Mouse (Mus musculus): ENCODE results near the gene Foxo3.

Gene Foxo3

DNA sequence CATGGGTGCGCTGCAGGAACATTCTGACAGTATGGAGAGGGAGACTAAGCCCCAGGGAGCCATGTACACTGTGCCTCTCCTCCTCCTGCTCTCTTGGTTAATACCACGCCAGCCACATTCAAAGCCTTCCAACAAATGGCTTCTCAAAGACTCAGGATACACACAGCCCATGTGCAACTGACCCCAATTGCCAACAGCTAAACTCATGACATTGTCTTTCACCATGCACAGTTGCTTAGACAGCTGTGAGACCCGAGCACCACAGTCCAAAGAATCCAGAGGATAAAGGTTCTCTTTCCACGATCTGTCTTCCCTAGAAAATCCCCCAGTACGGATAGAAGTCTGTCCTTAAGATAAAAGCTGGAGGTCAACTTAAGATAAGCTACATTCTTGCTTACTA lies 27.9 kb downstream of the Foxo3 start:
- no peak for DNase-seq

DNA sequence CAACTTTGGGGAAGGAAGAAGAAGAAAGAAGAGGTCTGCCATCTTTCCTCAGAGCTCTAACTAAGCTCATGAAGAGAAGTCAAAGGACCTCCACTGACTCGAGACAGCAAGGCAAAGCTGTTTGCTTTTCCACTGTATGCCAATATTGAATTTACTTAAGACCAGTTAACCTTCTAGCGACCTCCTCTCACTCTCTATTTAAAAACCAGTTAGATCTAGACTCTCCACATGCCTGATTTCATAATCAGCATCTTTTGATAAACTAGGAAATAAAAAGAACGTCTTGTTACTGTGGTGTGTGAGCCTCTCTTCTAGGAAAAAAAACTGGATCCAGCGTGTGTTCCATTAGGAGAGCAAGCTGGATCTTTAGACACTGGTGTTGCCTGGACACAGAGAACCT lies 28.4 kb downstream of the Foxo3 start:
- no peak for DNase-seq

DNA sequence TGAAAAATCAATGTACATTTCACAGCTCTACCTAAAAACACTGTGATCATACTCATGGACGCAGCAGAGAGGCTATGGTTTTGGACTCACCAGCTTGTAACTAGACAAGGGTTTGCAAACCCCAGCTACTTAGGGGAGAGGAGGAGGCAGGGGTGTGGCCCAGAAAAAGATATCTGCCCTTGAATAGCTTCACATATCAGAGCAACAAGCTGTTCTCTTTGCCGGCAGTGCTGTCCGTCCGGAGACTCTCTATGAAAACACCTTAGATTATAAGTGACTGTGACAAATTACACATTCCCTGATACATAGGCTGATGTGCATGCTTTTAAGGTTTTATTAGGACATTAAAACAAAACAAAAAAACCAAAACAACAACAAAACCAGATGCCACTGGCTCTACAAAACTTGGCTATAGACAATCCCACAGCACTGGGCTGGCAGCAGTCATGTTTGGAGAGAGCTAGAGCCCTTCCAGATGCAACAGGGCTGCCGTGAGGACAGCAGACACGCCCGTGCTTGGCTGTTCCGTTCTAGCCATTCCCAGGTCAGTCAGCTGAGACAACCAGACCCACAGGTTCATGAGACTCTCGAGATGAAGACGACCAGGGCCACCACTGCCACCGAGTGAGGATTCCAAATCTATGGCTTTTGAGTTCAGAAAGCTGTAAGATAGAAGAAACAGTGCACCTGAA lies 29.3 kb downstream of the Foxo3 start:
- DNase-seq, result no peak

DNA sequence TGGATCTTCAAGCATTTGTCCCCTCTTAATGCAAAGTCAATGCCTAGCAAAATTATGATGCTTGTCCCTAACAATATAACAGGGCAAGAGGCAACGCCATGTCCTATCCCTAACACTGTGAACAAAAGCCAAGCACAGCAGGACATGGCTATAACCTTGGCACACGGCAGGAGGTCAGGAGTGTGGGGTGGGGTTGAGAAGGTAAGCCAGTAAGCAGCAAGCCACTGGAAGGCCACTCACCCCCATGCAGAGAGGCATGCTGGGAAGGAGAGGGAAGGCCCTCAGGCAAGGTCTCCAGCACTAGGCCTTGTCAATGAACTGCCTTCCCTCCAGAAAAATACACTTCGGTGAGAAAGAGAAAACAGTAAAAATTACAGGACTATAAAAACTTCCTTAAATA lies 30.1 kb downstream of the Foxo3 start:
- DNase-seq, result no peak

DNA sequence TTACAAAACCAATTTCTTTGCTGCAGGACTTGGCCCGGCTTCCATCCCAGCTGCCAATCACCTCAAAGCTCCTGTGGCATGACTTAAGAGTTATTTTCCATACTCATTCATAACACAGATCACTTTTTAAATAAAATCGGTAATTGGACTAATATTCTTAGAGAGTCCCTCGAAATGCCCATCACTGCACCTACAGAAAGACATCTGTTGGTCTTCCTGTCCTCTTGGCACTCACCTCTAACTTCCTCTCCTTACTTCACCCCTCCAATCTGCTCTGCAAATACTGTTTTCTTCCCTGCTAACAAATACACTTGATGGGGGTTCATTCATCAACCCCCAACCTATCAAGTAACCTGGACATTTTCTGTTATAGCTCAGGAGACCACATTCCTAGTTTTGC lies 30.9 kb downstream of the Foxo3 start:
- DNase-seq, result no peak

DNA sequence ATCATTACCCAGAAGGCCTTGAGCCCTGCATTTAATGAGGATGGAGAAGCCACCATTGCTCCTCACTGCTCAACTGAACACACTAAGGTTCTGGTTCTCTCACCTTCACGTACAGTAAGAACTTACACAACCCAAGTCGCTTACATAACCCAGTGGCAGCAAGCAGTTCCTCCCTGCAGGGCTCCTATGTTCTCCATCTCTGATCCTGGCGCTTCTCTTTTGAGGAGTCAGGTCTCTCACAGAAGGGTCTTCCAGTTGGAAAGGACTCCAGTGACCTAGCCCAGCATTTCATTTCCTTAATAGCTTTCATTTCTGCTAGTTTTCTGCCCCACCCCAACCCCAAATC lies 31.3 kb downstream of the Foxo3 start:
- DNase-seq, result no peak

DNA sequence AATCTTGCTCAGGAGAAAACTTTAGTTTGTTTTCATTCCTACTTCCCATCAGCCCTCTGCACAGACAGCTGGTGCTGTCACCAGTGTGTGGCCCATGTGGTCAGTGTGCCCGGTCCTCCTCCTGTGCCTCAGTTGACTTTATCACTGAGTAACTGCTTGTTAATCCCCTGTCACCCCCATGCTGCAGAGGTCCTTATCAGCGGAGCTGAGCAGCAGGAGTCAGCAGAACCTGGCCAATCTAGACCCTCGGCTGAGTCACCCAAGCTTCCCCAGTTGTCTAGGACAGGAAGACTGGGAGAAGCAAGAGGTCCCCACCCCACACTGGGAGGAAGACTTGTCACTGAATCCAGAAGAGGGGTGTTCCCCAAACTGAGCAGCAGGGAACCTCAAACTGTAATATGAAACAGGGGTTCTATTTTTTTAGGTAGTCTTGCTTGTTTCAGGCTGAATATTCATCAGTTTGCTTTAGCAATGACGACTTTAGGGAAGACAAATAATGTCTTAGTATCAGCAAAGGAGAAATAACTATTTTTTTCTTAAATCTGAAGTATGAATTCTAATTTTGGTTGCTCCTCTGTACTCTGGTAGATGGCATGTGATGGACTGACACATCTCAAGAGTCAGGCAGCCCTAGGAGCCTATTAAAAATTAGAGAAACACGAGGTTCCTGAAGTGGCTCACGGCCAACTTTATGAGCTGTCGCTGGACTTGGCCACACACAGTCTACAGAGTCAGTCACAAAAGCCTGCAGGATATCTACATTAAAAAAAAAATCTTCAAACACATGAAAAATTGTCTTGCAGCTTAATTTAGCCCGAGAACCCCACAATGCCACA lies 31.9 kb downstream of the Foxo3 start:
- DNase-seq, result no peak

DNA sequence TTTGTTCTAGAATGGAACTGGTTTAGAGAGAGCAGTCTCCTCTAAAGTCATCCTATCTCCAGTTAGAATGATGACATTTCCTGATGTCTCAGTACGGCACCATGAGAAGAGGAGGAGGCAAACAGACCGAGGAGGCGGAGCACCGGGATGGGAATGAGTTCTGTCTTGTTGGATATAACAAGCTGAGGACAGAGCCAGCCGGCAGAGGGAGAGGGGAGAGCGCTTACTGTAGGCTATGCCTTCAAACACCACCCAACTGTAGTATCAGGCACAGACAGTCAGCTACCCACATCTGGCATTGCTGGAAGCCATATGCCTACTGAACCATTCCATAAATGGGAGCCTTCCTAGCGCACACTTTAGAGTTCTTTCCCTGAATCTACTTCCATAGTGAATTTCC lies 32.6 kb downstream of the Foxo3 start:
- peak; percentile 52 for DNase-seq

DNA sequence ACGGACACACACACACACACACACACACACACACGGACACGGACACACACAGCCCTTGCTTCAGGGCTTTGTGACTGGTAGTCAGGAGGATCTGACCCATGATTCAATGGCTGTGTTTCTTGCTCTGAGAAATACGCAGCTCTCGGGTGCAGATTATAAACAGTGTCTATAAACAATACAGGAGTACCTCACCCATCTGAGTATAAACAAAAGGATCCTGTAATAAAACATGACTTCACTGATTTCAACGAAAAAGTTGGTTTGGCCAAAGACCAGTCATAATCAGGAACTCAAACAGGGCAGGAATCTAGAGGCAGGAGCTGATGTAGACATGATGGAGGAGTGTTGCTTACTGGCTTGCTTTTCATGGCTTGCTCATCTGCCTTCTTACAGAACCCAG lies 34.1 kb downstream of the Foxo3 start:
- no peak for DNase-seq

DNA sequence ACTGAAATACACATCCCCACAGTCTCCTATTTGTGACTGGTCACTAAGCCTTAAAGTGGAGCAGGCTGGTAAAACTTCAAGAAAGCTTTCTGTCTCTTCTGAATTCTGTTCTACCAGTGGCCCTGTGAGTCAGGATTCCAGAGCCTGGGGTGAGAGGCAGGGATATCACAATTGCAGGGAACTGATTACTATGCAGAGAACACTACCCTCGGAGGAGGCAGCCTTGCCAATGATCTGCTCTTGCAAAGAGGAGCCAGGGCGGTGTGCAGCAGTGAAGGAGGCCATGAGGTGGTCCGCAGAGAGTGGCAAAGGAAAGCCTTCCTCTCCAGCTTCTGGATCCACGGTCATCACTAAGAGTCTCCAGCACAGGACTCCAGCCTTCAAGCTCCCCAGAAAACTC lies 34.8 kb downstream of the Foxo3 start:
- no peak for DNase-seq

DNA sequence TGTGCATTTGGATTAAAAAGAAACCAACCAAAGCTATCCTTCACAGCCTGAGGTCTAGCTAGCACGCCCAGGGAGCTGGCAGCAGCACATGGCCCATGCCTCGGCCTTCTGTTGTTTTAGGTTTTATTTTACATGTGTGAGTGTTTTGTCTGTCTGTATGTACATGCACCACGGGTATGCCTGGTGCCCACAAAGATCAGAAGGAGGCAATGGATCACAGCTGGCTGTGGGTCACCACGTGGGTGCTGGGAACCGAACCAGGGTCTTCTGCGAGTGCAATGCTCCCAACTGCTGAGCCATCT lies 36.8 kb downstream of the Foxo3 start:
- DNase-seq, result no peak

DNA sequence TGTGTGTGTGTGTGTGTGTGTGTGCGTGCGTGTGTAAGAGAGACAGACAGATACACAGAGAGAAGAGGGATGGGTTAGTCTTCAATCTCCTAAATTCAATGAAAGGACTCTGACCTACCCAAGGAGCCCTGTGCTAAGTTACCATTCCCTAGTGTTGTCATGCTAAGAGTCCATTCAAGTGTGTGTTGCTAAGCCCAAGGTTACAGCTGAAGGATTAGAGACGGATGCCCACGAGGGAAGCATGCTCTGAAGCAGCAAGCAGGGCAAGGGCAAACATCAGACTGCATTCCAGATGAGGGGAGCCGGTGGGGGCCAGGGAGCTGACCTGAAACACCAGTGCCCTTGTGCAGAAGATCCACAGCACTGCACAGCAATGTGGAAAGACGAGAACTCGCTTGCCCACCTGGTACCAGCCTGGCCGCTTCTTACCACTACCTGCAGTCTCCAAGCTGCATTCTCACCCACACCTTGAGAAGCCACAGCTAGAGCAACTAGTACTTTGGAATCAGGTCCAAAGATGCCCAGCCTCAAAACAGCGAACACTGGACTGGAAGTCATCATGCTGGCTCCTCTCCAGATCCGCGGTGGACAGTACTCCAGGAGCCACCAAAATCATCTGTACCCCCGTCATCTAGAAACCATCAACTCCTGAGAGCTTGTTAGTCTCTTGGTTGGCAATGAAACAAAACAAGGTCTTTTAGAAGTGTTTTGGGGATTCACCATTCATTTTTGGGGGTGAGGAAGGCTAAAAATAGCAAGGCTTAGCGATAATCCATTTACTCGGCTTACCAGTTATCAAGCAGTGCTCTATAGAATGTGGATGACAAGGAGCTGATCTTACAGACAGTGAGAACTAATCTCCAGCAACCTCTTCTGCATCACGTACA lies 37.4 kb downstream of the Foxo3 start:
- no peak for DNase-seq

DNA sequence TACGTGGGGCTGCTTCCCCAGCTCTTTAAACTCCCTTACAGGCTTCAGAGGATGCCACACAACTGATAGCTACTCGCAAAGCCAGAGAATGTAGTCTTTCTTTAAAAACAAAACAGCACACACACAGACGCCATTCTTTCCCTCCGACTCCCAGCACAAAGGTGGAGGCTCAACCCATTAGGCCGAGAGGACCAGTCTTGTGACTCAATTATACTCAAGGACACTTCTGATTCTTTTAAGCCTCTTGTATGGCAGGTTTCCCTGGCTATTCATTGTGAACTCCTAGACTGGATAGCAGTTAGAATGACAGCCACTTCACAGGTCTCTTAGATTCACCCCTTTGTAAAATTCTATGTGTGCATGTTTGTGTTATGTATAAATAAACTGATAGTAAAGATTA lies 38.3 kb downstream of the Foxo3 start:
- no peak for DNase-seq

DNA sequence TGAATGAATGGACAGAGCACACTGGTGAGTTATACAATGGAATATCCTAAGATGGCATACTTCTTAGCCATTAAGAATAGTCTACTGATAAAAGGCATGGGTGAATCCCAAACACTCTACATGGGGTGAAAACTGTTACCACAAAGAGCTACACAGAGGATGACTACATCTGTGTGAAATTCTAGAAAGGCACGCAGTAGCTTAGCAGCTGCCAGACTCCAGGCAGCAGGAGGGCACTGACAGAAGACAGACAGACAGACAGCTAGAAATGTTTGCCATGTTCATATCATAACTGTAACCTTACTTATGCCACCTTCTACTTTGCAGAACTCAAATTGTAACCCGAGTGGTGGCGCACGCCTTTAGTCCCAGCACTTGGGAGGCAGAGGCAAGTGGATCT lies 39.0 kb downstream of the Foxo3 start:
- DNase-seq, result no peak

DNA sequence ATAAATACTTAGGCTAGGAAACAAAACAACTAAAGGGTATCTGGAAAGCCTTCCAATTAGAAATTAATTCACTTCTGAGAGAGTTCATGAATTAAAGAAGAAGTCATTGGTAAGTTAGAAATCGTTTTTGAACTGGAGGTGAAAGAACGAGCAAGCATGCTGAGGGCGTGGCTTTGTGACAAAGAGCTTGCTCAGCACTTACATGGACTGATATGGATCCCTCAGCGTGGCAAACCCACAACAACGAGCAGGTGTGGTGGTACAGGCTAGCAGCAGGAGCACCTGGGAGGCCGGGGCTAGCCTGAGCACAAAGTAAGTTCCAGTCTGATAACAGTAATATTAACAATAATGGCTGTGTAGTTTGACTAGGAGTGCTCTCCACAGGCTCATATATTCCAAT lies 41.2 kb downstream of the Foxo3 start:
- DNase-seq, result no peak

DNA sequence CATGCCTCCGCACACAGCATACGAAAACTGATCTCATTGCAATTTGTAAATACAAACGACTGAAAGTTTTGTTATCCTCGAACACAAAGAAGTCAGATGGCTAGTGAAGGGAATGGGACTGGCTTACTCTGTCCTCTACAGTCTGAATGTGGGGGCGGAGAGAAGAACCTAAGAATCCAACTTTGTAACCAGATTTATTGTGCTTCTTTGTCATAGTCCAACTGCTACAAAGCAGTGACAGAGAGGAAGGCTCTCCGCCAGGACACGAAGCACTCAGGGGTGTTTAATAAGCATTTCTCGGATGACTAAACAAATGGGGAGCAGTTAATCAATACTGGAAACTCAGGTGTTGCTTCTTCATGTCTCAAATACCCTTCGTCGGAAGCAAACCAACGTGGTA lies 43.6 kb downstream of the Foxo3 start:
- DNase-seq, result no peak

DNA sequence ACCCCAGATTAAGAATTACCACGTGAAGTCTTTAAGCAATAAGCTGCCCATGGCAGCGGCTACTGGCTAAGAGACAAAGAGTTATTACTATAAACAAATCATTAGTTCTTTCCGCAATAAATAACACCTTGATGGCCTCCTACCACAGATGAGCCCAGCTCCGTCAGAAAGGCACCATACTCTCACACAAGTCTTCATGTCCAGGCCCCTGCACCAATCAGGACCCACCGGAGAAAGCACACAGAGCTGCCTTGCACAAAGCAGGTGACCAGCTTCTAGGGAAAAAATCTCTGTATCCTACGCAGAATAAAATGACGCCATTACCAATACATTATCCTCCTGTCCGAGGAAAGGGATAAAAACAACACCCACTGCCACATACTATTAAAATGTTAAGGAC lies 44.7 kb downstream of the Foxo3 start:
- DNase-seq, result no peak

DNA sequence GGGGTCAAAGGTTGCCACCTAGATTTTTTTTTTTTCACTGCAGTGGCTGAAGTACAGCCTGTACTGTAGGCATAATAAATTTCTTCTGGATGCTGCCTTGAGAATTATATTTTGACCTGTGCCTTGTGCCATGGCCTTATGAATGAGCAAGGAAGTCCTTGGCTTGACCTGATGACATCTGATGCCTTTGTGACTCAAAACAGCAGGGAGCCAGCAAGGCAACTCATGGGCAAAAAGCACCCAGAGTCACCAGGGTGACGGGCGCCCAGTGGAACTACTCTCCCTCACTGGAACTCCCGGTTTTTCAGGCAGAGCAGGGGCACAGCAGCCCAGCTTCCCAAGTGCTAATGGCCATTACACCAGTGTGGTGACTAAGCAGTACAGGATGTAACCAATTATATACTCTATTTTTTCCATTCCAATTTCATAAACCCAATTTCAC lies 45.4 kb downstream of the Foxo3 start:
- DNase-seq, result no peak

DNA sequence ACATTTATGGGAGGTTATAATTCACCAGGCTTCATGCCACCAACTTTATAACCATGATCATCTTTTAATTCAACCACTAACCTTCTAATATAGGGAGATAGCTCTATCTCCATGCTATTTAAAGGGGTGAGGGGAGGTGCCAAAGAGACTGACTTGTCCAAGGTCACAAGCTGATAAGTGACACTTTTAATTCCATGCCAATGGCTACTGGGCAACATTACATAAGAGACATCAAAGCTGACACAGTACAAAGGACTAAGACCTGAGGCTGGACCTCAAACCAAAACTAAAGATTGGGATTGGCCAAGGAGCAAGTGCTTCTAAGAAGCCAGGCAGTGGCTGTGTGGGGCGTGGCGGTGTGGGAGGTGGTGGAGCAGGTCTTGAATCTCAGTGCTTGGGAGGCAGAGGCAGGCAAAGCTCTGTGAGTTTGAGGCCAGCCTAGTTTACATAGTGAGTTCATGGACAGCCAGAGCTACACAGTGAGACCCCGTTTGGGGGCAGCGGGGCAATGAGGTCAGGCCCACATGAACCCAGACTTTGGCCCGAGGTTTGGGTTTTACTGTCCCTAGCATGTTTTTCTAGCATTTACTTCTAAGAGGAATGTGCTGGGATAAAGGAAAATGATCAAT lies 46.0 kb downstream of the Foxo3 start:
- no peak for DNase-seq

DNA sequence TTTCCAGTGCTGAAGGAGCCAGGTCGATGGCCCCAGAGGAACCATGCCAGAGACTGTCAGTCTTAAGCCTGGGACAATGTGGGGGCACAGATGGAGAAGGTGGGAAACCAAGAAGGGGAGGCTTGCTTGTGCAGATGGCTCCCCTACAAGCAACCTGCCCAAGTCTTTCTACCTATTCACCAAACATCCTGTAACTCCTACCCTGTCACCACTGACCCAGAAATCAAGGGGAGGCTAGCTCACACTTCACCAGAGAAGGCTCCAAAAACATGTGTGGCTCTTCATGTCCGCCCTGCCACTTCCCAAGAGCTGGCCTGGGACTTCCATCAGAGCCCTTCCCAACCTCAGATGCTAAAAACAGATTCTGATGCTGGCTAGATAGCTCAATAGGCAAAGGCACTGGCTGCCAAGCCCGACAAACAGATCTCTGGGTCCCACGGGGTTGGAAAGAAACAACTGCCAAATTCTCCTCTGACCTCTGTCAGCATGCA lies 48.8 kb downstream of the Foxo3 start:
- no peak for DNase-seq

DNA sequence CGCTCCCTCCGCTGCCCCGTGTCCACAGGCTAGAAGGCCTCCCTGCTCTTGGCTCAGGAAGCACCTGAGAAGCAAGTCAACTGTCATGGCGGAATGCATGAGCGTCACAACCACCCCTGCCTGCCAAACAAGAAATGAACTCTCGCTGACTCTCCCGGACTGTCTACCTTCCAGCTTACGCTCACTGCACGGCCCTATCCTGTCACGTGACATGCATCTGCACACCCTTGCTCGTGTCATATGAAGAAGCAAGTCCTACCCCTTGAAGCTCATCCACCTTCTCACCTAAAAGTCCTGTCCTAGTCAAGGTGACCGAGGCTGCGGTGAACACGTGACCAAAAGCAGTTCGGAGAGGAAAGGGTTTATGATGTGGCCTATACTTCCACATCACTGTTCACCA lies 50.4 kb downstream of the Foxo3 start:
- DNase-seq, result no peak

DNA sequence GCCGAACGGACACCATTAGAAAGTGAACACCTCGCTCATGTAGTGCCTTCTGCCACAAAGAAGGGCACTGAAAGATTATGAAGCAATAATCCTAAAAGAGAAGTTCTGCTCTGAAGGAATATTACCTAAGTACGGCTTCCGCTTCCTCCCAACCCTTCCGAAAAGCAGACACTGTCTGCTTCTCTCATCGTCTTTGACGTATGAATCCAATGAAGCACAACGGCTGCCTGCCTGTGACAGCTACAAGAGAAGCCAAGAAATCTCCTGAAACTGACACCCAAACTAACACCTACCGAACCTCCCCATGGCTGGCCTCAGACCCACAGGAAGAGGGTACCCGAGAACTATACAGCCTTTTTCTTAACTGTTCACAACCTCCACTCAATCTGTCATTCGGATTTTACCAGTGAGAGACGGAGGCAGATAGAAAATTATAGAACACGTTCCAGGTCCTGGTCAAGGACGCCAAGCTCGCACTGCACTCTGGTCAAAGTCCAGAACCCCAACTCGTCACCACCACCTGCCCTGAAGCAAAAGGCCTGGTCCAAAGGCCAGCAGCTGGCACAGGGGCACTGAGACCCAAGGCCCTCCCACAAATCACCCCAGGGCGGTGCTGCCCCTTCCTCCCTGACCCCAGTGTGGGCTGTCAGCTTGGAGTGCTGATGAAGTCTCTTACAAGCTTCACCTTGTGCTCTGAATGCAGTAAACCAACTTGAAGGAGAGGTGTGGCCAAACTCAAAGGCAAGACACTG lies 51.2 kb downstream of the Foxo3 start:
- DNase-seq, result no peak

DNA sequence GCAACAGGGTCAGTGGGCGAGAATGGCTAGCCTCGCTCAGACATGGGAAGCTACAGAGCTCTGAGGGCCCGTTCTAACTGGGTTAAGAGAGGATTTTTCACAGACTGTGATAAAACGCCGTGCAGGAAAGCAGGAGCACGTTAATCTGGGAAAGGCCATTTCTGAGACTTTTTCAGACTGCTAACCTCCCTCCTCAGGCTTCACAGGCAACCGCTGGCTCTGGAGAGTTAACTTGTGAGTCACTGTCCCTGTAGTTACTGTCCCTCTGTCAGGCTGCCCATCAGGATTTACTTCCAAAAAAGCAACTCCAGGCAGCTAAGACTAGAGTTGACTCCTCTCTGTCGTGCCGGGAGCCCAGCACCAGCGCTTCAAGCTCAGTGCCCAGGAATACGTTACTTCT lies 54.6 kb downstream of the Foxo3 start:
- DNase-seq, result no peak

Measured in layer of hippocampus, adult 9-11 months (tissue).